Mouse (Mus musculus) embryonic facial prominence, embryonic 14.5 days (tissue): ENCODE data around the gene E130116L18Rik. TPM values are rescaled to one million over a fixed set of nuclear protein-coding genes. Genes with fewer than 3 reads are reported as not detected.

Experiments used
- ATAC-seq: fragments of 200-750 bp; cut with Nextera tagmentation; 2 replicates; pipeline ENCODE4 v1.8.0; 2017; ENCODE audit warnings: low read depth, moderate number of reproducible peaks, moderate TSS enrichment
- DNase-seq: peaks from one replicate; pipeline ENCODE4 v3.0.0-alpha.2; 2015; ENCODE audit warnings: low spot score
- H3K27ac ChIP-seq: fragments of 300-500 bp; sonication (generic); replicated peaks from 2 replicates; pipeline ENCODE4 v1.5.1; 2014; ENCODE audit warnings: low read depth, mild to moderate bottlenecking, low read length, moderate library complexity
- H3K27me3 ChIP-seq: fragments of 300-500 bp; sonication (generic); replicated peaks from 2 replicates; pipeline ENCODE4 v1.6.1; 2014; ENCODE audit warnings: low read length; ENCODE audit not compliant: control insufficient read depth, insufficient read depth
- H3K36me3 ChIP-seq: fragments of 300-500 bp; sonication (generic); 2 replicates; pipeline ENCODE4 v1.6.1; 2014; ENCODE audit warnings: low read length, mixed read lengths; ENCODE audit not compliant: control insufficient read depth, insufficient read depth
- H3K4me1 ChIP-seq: fragments of 300-500 bp; sonication (generic); 2 replicates; pipeline ENCODE4 v1.6.1; 2014; ENCODE audit warnings: antibody characterized with exemption, low read length; ENCODE audit not compliant: control insufficient read depth, insufficient read depth
- H3K4me2 ChIP-seq: fragments of 300-500 bp; sonication (generic); 2 replicates; pipeline ENCODE4 v1.6.1; 2014; ENCODE audit warnings: low read depth, mild to moderate bottlenecking, low read length, moderate library complexity, mixed read lengths
- H3K4me3 ChIP-seq: fragments of 300-500 bp; sonication (generic); 2 replicates; pipeline ENCODE4 v1.5.1; 2014; ENCODE audit warnings: low read depth, mild to moderate bottlenecking, low read length
- H3K9ac ChIP-seq: fragments of 300-500 bp; sonication (generic); 2 replicates; pipeline ENCODE4 v1.6.1; 2014; ENCODE audit warnings: low read depth, mild to moderate bottlenecking, low read length, moderate library complexity, mixed read lengths
- H3K9me3 ChIP-seq: fragments of 300-500 bp; sonication (generic); 2 replicates; pipeline ENCODE4 v1.6.1; 2016; ENCODE audit warnings: low read length; ENCODE audit not compliant: control insufficient read depth
- WGBS: fragments of 180-500 bp; shearing (Covaris S2); extraction: QIAGEN DNeasy Blood & Tissue Kit; methylation state at CpG from one replicate; pipeline ENCODE4 v1.1.7; 2014; 5-methylcytosine and 5-hydroxymethylcytosine counted together
- polyA plus RNA-seq: library from polyadenylated mRNA; unstranded; fragments of >200 nt; fragmentation: Nextera tagmentation; extraction: Ambion mirVana; gene quantifications from 2 replicates; pipeline ENCODE4 v1.2.1, GENCODE M21; 2014

E130116L18Rik gene
- polyA plus RNA-seq: not detected in 2 replicates

DNA sequence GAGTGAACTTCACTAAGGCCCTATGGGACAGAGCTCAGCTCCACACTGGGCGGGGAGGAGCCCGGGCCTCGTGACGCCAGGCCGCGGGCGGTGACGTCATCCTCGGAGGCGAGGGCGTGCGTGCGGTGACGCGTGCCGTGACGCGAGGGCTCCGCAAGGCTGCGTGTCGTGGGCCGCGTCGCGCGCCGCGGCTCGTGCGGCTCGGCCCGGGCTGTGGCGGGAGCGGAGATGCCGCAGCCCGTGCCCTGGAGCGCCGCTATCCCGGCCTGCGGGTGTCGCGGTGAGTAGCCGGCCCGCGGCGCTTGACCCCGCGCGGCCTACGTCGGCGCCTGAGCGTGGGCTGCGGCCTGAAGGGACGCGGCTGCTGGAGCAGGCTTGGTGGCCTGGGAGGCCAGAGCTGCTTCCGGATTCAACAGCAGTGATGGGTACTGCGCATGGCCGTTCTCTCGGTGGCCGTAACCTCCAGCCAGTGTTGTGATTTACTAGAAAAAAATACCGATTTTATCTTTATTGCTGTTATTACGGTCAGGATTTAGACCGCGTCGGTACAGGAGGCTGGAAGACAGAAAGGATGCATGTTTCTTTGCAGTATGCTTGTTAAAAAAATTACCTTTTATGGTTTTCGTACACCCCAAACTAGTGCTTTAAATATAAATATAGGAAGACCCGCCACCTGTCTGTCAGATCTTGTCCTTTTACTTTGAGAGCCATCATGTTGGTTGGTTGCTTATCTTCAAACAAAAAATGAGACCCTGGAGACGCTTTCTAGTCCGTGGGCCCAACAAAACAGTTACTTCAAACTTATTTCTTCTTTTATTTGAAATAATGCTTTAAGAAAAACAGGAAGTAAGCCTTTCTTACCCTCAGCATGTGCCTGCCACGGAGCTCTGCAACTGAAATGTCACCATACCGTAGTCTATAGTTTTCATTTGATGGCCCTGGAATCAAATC, at the start of gene E130116L18Rik:
Gene E130116L18Rik (minus strand): TSS at position 402 of the 951 bp plus-strand sequence.
- 7% methylated on average over 30 of the region's 72 CpGs for WGBS
- Histone ChIP-seq H3K27me3 (no peaks in the 10 kb centered on the region), H3K4me3 (peak within 1 kb of the TSS; percentile 74), H3K36me3 (no peaks in the 10 kb centered on the region), H3K4me1 (no peaks in the 10 kb centered on the region), H3K9ac (peak within 1 kb of the TSS; percentile 92), H3K9me3 (no peaks in the 10 kb centered on the region), H3K4me2 (peak within 1 kb of the TSS; percentile 67), H3K27ac (peak within 1 kb of the TSS; percentile 91)
- ATAC-seq (peak; percentile 98), DNase-seq (peak; percentile 87)

DNA sequence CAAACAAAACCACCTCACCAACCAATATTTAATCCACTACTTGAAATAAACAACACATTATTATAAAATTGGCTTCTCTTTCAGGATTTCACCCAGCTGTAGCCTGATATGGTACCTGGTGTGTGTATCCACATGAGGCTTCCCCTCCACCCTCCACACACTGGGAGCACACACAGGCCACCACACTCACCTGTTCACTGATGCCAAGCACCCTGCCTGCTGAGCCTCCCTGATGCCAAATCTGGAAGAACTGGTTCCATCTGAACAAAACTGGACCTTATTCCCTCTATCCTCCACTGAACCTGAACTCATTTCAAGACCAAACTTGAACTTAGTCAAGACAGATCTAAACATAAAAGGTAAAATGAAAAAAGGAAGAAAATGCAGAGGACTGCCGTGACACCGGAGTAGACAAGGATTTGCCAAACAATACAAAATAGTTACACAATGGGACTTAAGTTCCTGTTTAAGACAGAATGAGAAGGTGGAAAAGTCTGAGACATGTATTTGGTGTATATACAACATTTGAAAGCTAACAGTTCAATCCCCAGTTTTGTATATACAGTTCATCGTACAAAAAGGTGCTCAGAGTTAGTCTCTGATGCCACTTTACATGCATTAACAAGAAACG, 45.4 kb upstream of the E130116L18Rik start:
- Histone ChIP-seq H3K9ac (no peak overlapping the region), H3K27me3 (no peaks in the 10 kb centered on the region), H3K27ac (no peak overlapping the region), H3K36me3 (peaks cover 89% of the 10 kb centered on the region), H3K4me2 (no peak overlapping the region), H3K4me1 (no peaks in the 10 kb centered on the region), H3K9me3 (no peaks in the 10 kb centered on the region), H3K4me3 (no peak overlapping the region)
- ATAC-seq (peak; percentile 65; the same call in 1 of the 2 replicates), DNase-seq (peak; percentile 4)
- WGBS: 87% methylated on average over 4 of the region's 4 CpGs

DNA sequence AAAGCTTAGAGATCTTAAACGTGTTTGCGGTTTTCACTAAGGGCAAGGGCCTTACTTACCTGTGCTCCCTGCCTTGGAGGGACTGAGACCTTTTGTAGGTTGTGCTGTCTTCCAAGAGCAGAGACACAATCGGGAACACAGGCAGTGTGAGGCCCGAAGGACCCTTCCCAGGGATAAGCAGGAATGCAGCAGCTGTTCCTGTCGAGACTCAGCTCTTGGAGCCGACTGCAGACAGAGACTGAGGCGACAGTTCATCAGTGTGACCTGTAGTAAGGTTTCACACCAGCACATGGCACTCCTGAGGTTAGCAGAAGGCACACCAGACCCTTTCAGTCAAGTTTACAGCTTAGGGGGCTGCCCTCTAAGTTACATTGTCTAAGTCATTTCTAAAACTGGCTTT, 39.3 kb upstream of the E130116L18Rik start:
- WGBS: 67% methylated on average over 7 of the region's 7 CpGs
- Histone ChIP-seq H3K4me1 (no peaks in the 10 kb centered on the region), H3K4me2 (no peak overlapping the region), H3K4me3 (no peak overlapping the region), H3K27ac (no peak overlapping the region), H3K36me3 (peaks cover 82% of the 10 kb centered on the region), H3K9me3 (no peaks in the 10 kb centered on the region), H3K27me3 (no peaks in the 10 kb centered on the region), H3K9ac (no peak overlapping the region)
- DNase-seq (peak; percentile 5), ATAC-seq (no peak)

DNA sequence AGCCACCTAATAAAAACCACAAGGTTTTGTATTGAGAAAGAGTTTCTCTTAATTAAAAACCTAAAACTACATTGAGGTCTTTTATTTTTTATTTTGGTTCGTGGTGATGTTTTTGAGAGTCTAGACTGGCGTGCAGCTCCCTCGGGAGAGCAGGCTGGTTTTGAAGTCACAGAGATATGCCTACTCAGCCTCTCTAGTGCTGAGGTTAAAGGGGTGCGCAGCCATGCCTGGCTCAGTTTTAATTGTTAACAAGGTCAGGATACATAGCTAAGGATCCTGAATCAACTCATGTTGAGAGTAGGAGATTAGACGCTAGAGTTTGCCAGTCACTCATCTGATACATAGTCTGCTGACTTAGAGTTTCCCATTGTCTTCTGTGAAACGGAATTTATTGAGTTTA, 38.5 kb upstream of the E130116L18Rik start:
- no peaks in the 10 kb centered on the region for H3K27me3 ChIP-seq
- H3K27ac ChIP-seq: no peak overlapping the region
- DNase-seq: no peak
- no peak overlapping the region for H3K9ac ChIP-seq
- ATAC-seq: no peak
- peaks cover 82% of the 10 kb centered on the region for H3K36me3 ChIP-seq
- no peak overlapping the region for H3K4me2 ChIP-seq
- 71% methylated on average over 6 of the region's 6 CpGs for WGBS
- no peaks in the 10 kb centered on the region for H3K4me1 ChIP-seq
- no peak overlapping the region for H3K4me3 ChIP-seq
- H3K9me3 ChIP-seq: no peaks in the 10 kb centered on the region

DNA sequence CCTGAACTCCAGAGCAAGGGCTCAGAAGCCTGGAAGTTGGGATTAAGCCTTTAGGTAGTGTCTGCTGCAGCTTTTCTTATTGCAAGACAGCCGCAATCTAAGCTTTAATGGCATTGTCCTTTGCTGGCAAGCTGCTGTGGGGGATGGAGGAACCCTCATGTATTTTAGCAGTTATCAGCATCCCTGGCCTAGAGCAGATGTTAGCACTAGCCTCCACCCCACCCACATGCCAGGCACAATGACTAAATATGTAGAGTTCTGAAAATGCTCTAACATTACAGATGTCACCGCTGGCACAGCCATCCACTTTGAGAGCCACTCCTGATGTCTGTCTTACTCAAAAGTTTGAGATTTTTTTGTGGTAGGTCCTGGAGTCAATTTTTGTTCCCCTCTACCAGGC, 33.7 kb upstream of the E130116L18Rik start:
- no peak overlapping the region for H3K4me3 ChIP-seq
- H3K9me3 ChIP-seq: no peaks in the 10 kb centered on the region
- H3K36me3 ChIP-seq: peaks cover 87% of the 10 kb centered on the region
- no peak for DNase-seq
- no peaks in the 10 kb centered on the region for H3K4me1 ChIP-seq
- ATAC-seq: no peak
- H3K9ac ChIP-seq: no peak overlapping the region
- 88% methylated on average over 2 of the region's 2 CpGs for WGBS
- H3K27ac ChIP-seq: no peak overlapping the region
- no peak overlapping the region for H3K4me2 ChIP-seq
- H3K27me3 ChIP-seq: no peaks in the 10 kb centered on the region

DNA sequence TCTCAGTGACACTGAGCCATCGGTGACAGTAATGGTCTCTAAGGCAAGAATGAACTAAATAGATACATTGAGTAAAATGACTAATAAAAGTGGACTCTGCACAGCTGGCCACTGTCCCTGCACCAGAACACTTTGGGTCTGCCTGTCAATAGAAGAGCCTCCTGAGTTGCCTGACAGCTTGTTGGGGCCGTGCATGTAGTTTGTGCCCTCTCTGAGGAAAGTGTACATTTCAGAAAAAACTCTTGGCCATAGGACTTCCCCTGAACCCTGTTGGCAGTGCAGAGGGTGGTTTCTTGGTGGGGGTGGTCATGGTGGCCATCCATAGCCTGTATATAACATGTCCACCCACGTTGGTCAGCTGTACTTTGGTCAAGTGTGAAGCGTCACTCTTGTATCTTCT, 31.5 kb upstream of the E130116L18Rik start:
- Histone ChIP-seq H3K36me3 (peaks cover 93% of the 10 kb centered on the region), H3K27ac (no peak overlapping the region), H3K4me3 (no peak overlapping the region), H3K4me2 (no peak overlapping the region), H3K9me3 (no peaks in the 10 kb centered on the region), H3K4me1 (no peaks in the 10 kb centered on the region), H3K27me3 (no peaks in the 10 kb centered on the region), H3K9ac (no peak overlapping the region)
- DNase-seq (no peak), ATAC-seq (no peak)
- 84% methylated on average over 4 of the region's 4 CpGs for WGBS

DNA sequence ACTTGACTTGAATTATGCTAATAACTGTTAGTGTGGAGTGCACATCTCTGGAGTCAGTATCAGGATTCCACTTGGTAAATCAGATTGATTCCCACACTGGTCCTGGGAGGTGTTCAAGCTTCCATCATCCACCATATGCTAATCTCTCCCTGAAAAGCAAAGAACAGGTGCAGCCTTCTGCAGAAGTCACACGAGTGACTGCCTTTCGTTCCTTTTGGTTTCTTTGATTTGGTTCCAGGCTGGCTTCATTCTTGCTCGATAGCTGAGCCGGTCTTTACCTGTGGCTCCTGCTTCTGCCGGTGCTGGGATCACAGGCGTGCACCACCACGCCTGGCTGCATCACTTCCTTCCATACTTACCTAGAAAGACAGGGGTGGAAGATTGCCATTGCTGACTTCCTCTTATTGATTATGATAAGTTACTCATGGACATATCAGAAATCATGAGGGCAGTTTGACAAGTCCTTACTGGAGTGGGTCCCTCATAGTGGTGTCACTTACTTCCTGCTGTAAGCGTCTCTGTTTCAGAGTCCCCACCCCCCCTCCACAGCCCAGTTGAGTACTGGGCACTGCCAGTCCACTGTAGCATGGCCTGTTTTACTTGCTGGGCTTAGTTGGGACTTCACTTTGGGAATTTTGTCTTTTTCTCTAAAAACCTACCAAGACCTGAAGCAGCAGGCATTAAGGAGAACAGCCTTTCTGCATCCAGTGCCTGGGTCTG, 30.0 kb upstream of the E130116L18Rik start:
- H3K4me1 ChIP-seq: no peaks in the 10 kb centered on the region
- ATAC-seq: no peak
- H3K9me3 ChIP-seq: no peaks in the 10 kb centered on the region
- no peak overlapping the region for H3K4me3 ChIP-seq
- no peaks in the 10 kb centered on the region for H3K27me3 ChIP-seq
- H3K27ac ChIP-seq: no peak overlapping the region
- no peak overlapping the region for H3K9ac ChIP-seq
- peaks cover 89% of the 10 kb centered on the region for H3K36me3 ChIP-seq
- 92% methylated on average over 8 of the region's 8 CpGs for WGBS
- no peak for DNase-seq
- H3K4me2 ChIP-seq: no peak overlapping the region

DNA sequence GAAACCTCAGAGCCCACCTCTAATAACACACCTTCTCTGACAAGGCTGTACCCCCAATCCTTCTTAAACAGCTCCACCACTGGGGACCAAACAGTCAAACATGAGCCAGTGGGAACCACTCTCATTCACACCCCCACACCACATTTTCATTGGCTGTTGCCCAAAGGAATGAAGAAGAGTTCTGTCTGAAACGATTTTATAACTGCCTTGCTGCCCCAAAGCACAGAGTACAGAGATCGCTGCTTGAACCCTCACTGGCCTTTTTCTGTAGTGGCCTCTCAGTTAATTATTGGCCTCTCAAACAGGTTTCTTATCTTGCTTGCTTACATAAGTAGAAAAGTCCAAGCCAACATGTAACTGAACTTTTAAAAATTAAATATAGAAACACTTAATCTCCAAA, 29.5 kb upstream of the E130116L18Rik start:
- Histone ChIP-seq H3K4me1 (no peaks in the 10 kb centered on the region), H3K9ac (no peak overlapping the region), H3K27me3 (no peaks in the 10 kb centered on the region), H3K36me3 (peaks cover 84% of the 10 kb centered on the region), H3K4me2 (no peak overlapping the region), H3K9me3 (no peaks in the 10 kb centered on the region), H3K27ac (no peak overlapping the region), H3K4me3 (no peak overlapping the region)
- DNase-seq: no peak
- 83% methylated on average over 2 of the region's 2 CpGs for WGBS
- no peak for ATAC-seq
